Mouse (Mus musculus): ENCODE results near the gene Pknox2. TPM values are rescaled to one million over a fixed set of nuclear protein-coding genes. Genes with fewer than 3 reads are reported as not detected.

Pknox2 gene
- total and polyA plus RNA-seq, 2 experiments from 2014 or later: 26.1 to 27.9 TPM

GRCm38 (mm10) chr9:37106808-37107207 lies 40.4 kb downstream of the Pknox2 start:
- Histone ChIP-seq H3K36me3 (ENCODE audit: insufficient read depth) (no peaks in the 10 kb centered on the region), H3K4me2 (ENCODE audit: low read depth) (no peak overlapping the region), H3K9me3 (ENCODE audit: low read length) (no peaks in the 10 kb centered on the region), H3K4me3 (ENCODE audit: low read depth, low read length) (no peak overlapping the region), H3K9ac (no peak overlapping the region), H3K27me3 (ENCODE audit: insufficient read depth, low read length) (no peaks in the 10 kb centered on the region), H3K27ac (ENCODE audit: low read depth, low read length) (no peak overlapping the region), H3K4me1 (ENCODE audit: insufficient read depth) (no peaks in the 10 kb centered on the region)
- no peak for ATAC-seq
- 49% methylated on average over 3 of the region's 3 CpGs for WGBS
- DNase-seq: no peak
- TF ChIP-seq CTCF (IDR thresholded peaks at IDR 0.05; ENCODE audit: low read depth): no peak

GRCm38 (mm10) chr9:37104249-37104648 lies 43.0 kb downstream of the Pknox2 start:
- no peak overlapping the region for H3K9ac ChIP-seq
- H3K27ac ChIP-seq (ENCODE audit: low read depth, low read length): no peak overlapping the region
- no peaks in the 10 kb centered on the region for H3K36me3 ChIP-seq (ENCODE audit: insufficient read depth)
- DNase-seq: no peak
- no peak for TF ChIP-seq CTCF (IDR thresholded peaks at IDR 0.05; ENCODE audit: low read depth)
- H3K4me2 ChIP-seq (ENCODE audit: low read depth): no peak overlapping the region
- H3K4me1 ChIP-seq (ENCODE audit: insufficient read depth): no peaks in the 10 kb centered on the region
- 73% methylated on average over 3 of the region's 3 CpGs for WGBS
- no peak overlapping the region for H3K4me3 ChIP-seq (ENCODE audit: low read depth, low read length)
- no peaks in the 10 kb centered on the region for H3K9me3 ChIP-seq (ENCODE audit: low read length)
- ATAC-seq: no peak
- no peaks in the 10 kb centered on the region for H3K27me3 ChIP-seq (ENCODE audit: insufficient read depth, low read length)

- no peaks in the 10 kb centered on the region for H3K27me3 ChIP-seq (ENCODE audit: insufficient read depth, low read length)
- H3K27ac ChIP-seq (ENCODE audit: low read depth, low read length): no peak overlapping the region
- no peak for TF ChIP-seq CTCF (IDR thresholded peaks at IDR 0.05; ENCODE audit: low read depth)
- no peaks in the 10 kb centered on the region for H3K36me3 ChIP-seq (ENCODE audit: insufficient read depth)
- H3K4me1 ChIP-seq (ENCODE audit: insufficient read depth): no peaks in the 10 kb centered on the region
- H3K9me3 ChIP-seq (ENCODE audit: low read length): no peaks in the 10 kb centered on the region
- no peak overlapping the region for H3K9ac ChIP-seq
- no peak overlapping the region for H3K4me3 ChIP-seq (ENCODE audit: low read depth, low read length)
- ATAC-seq (no peak; the same call in 1 of the 2 replicates), DNase-seq (no peak)
- H3K4me2 ChIP-seq (ENCODE audit: low read depth): no peak overlapping the region
- WGBS: 28% methylated on average over 5 of the region's 5 CpGs
These were observed 43.4 kb downstream of the Pknox2 start for GRCm38 (mm10) chr9:37103778-37104177.

- TF ChIP-seq CTCF (IDR thresholded peaks at IDR 0.05; ENCODE audit: low read depth): no peak
- ATAC-seq (no peak), DNase-seq (no peak)
- Histone ChIP-seq H3K27me3 (ENCODE audit: insufficient read depth, low read length) (no peaks in the 10 kb centered on the region), H3K36me3 (ENCODE audit: insufficient read depth) (no peaks in the 10 kb centered on the region), H3K4me3 (ENCODE audit: low read depth, low read length) (no peak overlapping the region), H3K9ac (no peak overlapping the region), H3K4me2 (ENCODE audit: low read depth) (no peak overlapping the region), H3K27ac (ENCODE audit: low read depth, low read length) (no peak overlapping the region), H3K9me3 (ENCODE audit: low read length) (no peaks in the 10 kb centered on the region), H3K4me1 (ENCODE audit: insufficient read depth) (no peaks in the 10 kb centered on the region)
- 49% methylated on average over 11 of the region's 11 CpGs for WGBS
These were observed 45.9 kb downstream of the Pknox2 start for GRCm38 (mm10) chr9:37101059-37101940.

GRCm38 (mm10) chr9:37099595-37099994 lies 47.6 kb downstream of the Pknox2 start:
- Histone ChIP-seq H3K27ac (ENCODE audit: low read depth, low read length) (no peak overlapping the region), H3K9me3 (ENCODE audit: low read length) (no peaks in the 10 kb centered on the region), H3K27me3 (ENCODE audit: insufficient read depth, low read length) (no peaks in the 10 kb centered on the region), H3K36me3 (ENCODE audit: insufficient read depth) (no peaks in the 10 kb centered on the region), H3K4me2 (ENCODE audit: low read depth) (no peak overlapping the region), H3K9ac (no peak overlapping the region), H3K4me3 (ENCODE audit: low read depth, low read length) (no peak overlapping the region), H3K4me1 (ENCODE audit: insufficient read depth) (no peaks in the 10 kb centered on the region)
- DNase-seq: no peak
- ATAC-seq: no peak
- TF ChIP-seq CTCF (IDR thresholded peaks at IDR 0.05; ENCODE audit: low read depth): no peak
- WGBS: 72% methylated on average over 3 of the region's 3 CpGs

- no peak overlapping the region for H3K9ac ChIP-seq
- no peaks in the 10 kb centered on the region for H3K36me3 ChIP-seq (ENCODE audit: insufficient read depth)
- no peaks in the 10 kb centered on the region for H3K27me3 ChIP-seq (ENCODE audit: insufficient read depth, low read length)
- TF ChIP-seq CTCF (IDR thresholded peaks at IDR 0.05; ENCODE audit: low read depth): no peak
- no peak overlapping the region for H3K27ac ChIP-seq (ENCODE audit: low read depth, low read length)
- no peak overlapping the region for H3K4me3 ChIP-seq (ENCODE audit: low read depth, low read length)
- DNase-seq: no peak
- WGBS: 89% methylated on average over 3 of the region's 3 CpGs
- H3K4me1 ChIP-seq (ENCODE audit: insufficient read depth): no peaks in the 10 kb centered on the region
- no peaks in the 10 kb centered on the region for H3K9me3 ChIP-seq (ENCODE audit: low read length)
- no peak overlapping the region for H3K4me2 ChIP-seq (ENCODE audit: low read depth)
- ATAC-seq: no peak
These were observed 48.6 kb downstream of the Pknox2 start for GRCm38 (mm10) chr9:37098600-37098999.

GRCm38 (mm10) chr9:37094230-37094990 lies 52.8 kb downstream of the Pknox2 start:
- no peak overlapping the region for H3K4me3 ChIP-seq (ENCODE audit: low read depth, low read length)
- no peak for TF ChIP-seq CTCF (IDR thresholded peaks at IDR 0.05; ENCODE audit: low read depth)
- DNase-seq (no peak), ATAC-seq (no peak)
- no peaks in the 10 kb centered on the region for H3K4me1 ChIP-seq (ENCODE audit: insufficient read depth)
- H3K27me3 ChIP-seq (ENCODE audit: insufficient read depth, low read length): no peaks in the 10 kb centered on the region
- H3K27ac ChIP-seq (ENCODE audit: low read depth, low read length): no peak overlapping the region
- 46% methylated on average over 11 of the region's 11 CpGs for WGBS
- no peak overlapping the region for H3K9ac ChIP-seq
- H3K4me2 ChIP-seq (ENCODE audit: low read depth): no peak overlapping the region
- H3K36me3 ChIP-seq (ENCODE audit: insufficient read depth): no peaks in the 10 kb centered on the region
- H3K9me3 ChIP-seq (ENCODE audit: low read length): no peaks in the 10 kb centered on the region
